Mouse (Mus musculus) liver, embryonic 13.5 days (tissue): Measurements from ENCODE around the gene Ngb. TPM values are rescaled to one million over a fixed set of nuclear protein-coding genes. Genes with fewer than 3 reads are reported as not detected.

ENCODE experiments used
- ATAC-seq: fragments of 200-750 bp; cut with Nextera tagmentation; 2 replicates; pipeline ENCODE4 v1.8.0; 2017; ENCODE audit warnings: low read depth, mild to moderate bottlenecking, moderate number of reproducible peaks, moderate library complexity
- DNase-seq: peaks from one replicate; pipeline ENCODE4 v3.0.0; 2022
- H3K27ac ChIP-seq: fragments of 300-500 bp; sonication (generic); 2 replicates; pipeline ENCODE4 v1.5.1; 2015; ENCODE audit warnings: moderate library complexity, mild to moderate bottlenecking, inconsistent platforms
- H3K27me3 ChIP-seq: fragments of 300-500 bp; sonication (generic); 2 replicates; pipeline ENCODE4 v1.6.1; 2015; ENCODE audit warnings: mild to moderate bottlenecking, inconsistent platforms
- H3K36me3 ChIP-seq: fragments of 300-500 bp; sonication (generic); 2 replicates; pipeline ENCODE4 v1.6.1; 2015; ENCODE audit warnings: mild to moderate bottlenecking, inconsistent platforms
- H3K4me1 ChIP-seq: fragments of 300-500 bp; sonication (generic); replicated peaks from 2 replicates; pipeline ENCODE4 v1.6.1; 2015; ENCODE audit warnings: inconsistent platforms
- H3K4me2 ChIP-seq: fragments of 300-500 bp; sonication (generic); 2 replicates; pipeline ENCODE4 v1.6.1; 2015; ENCODE audit warnings: inconsistent platforms, mild to moderate bottlenecking, moderate library complexity
- H3K4me3 ChIP-seq: fragments of 300-500 bp; sonication (generic); replicated peaks from 2 replicates; pipeline ENCODE4 v1.5.1; 2015; ENCODE audit warnings: mild to moderate bottlenecking, inconsistent platforms
- H3K9ac ChIP-seq: fragments of 300-500 bp; sonication (generic); 2 replicates; pipeline ENCODE4 v1.6.1; 2015; ENCODE audit warnings: mild to moderate bottlenecking, inconsistent platforms
- H3K9me3 ChIP-seq: fragments of 300-500 bp; sonication (generic); replicated peaks from 2 replicates; pipeline ENCODE4 v1.6.1; 2016; ENCODE audit warnings: inconsistent platforms
- WGBS: fragments of 180-500 bp; shearing (Covaris S2); methylation state at CpG from one replicate; pipeline ENCODE4 v1.1.7; 2015; ENCODE audit not compliant: insufficient replicate concordance; 5-methylcytosine and 5-hydroxymethylcytosine counted together
- polyA plus RNA-seq: library from polyadenylated mRNA; unstranded; fragments of >200 nt; fragmentation: Nextera tagmentation; extraction: Ambion mirVana; gene quantifications from 2 replicates; pipeline ENCODE4 v1.2.1, GENCODE M21; 2015

The Ngb gene
- polyA plus RNA-seq, 1 experiment from 2014 or later = 0.13 TPM

DNA sequence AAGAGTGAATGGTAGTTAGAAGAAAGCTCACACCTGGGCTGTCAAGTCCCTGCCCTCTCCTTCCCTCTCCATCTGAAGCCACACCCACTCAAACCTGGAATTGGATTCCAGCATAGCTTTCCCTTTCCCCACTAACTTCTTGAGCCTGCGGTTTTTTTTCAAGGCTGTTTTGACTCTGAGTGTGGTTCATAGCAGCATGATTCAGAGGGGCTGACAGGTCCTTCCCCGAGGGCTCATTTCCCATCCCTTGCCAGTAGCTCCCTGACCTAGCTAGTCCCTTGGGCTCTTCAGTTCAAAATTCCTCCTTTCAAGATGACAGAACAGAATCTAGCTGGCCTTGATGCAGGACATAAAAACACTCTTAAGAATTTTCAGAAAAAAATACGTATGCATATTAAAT lies 54.8 kb downstream of the Ngb start:
- H3K9me3 ChIP-seq = no peaks in the 10 kb centered on the region
- WGBS = 34% methylated on average over 3 of the region's 3 CpGs
- H3K9ac ChIP-seq = no peak overlapping the region
- H3K27me3 ChIP-seq = peaks cover 4% of the 10 kb centered on the region; the same call in 1 of the 2 replicates
- H3K36me3 ChIP-seq = no peaks in the 10 kb centered on the region
- no peak overlapping the region for H3K4me3 ChIP-seq
- no peaks in the 10 kb centered on the region for H3K4me1 ChIP-seq
- DNase-seq (no peak), ATAC-seq (no peak)
- H3K4me2 ChIP-seq = no peak overlapping the region
- H3K27ac ChIP-seq = no peak overlapping the region

Other genes with a start within 250 kb of the Ngb start
- gene Irf2bpl, start 217.7 kb downstream of the Ngb start, polyA plus RNA-seq = 2.8 and 3.0 TPM in 2 replicates
- 11.6 and 13.6 TPM in 2 replicates for gene Cipc, start 155.5 kb downstream of the Ngb start, polyA plus RNA-seq
- gene Zdhhc22, start 112.1 kb downstream of the Ngb start, polyA plus RNA-seq = 0.03 TPM in 1 of 2 replicates, not detected in the other
- gene Tmem63c, start 81.2 kb downstream of the Ngb start, polyA plus RNA-seq = not detected in 2 replicates
- gene Gstz1, start 44.6 kb upstream of the Ngb start, polyA plus RNA-seq = 61.1 and 67.2 TPM in 2 replicates
- 3.8 and 4.9 TPM in 2 replicates for gene Pomt2, start 45.4 kb upstream of the Ngb start, polyA plus RNA-seq
- 8.8 and 12.4 TPM in 2 replicates for gene Samd15, start 97.2 kb upstream of the Ngb start, polyA plus RNA-seq
- gene Tmed8, start 97.9 kb upstream of the Ngb start, polyA plus RNA-seq = 0.43 and 0.58 TPM in 2 replicates
- 0.19 and 0.29 TPM in 2 replicates for gene Noxred1, start 136.2 kb upstream of the Ngb start, polyA plus RNA-seq
- 9.8 and 10.6 TPM in 2 replicates for gene Vipas39, start 163.7 kb upstream of the Ngb start, polyA plus RNA-seq
- gene Ahsa1, start 163.9 kb upstream of the Ngb start, polyA plus RNA-seq = 196 and 212 TPM in 2 replicates
- gene Ism2, start 197.2 kb upstream of the Ngb start, polyA plus RNA-seq = 0.27 and 0.30 TPM in 2 replicates